Mouse (Mus musculus): ENCODE results near the gene Ubd. TPM values are rescaled to one million over a fixed set of nuclear protein-coding genes. Genes with fewer than 3 reads are reported as not detected.
"Not testable (repeated sequence)": the region's sequence is repeated elsewhere in the genome, so short reads cannot be mapped to it uniquely, and the experiment has no call there.

Ubd gene
- polyA plus RNA-seq, 1 experiment from 2014 or later: 0.86 TPM

- Histone ChIP-seq H3K27me3 (peaks cover 19% of the 10 kb centered on the region), H3K4me1 (no peaks in the 10 kb centered on the region), H3K36me3 (no peaks in the 10 kb centered on the region), H3K9me3 (no peaks in the 10 kb centered on the region), H3K9ac (no peak within 1 kb of the TSS), H3K27ac (no peak within 1 kb of the TSS), H3K4me3 (no peak within 1 kb of the TSS), H3K4me2 (no peak within 1 kb of the TSS)
- ATAC-seq (ENCODE audit: borderline replicate concordance, extremely low read depth, low FRiP score, low TSS enrichment): no peak
- 60% methylated on average over 3 of the region's 3 CpGs for WGBS
Measured at GRCm38 (mm10) chr17:37213018-37213417, 19.3 kb downstream of the Ubd start, which contains the start of gene Olfr95. TSS of gene Olfr95 (minus strand) at chr17:37213118.

DNA sequence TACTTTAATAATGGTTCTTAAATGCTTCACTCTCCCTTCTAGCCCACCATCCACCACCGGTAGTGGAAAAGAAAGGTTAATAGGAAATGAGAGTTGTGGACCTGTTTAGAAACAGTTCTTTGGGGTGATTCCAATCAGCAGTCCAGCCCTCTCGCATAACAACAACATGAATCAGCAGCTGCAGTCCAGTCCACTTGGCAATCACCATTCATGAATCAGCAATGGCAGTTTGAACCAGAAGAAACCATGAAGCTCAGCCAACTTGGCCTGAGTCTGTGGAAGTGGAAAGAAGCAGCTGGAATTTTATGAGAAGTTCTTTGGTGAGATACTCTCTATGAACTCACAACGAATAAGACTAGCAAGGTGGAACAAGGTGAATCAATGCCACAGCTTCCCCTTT lies 24.8 kb downstream of the Ubd start:
- Histone ChIP-seq H3K9ac (no peak overlapping the region), H3K9me3 (no peaks in the 10 kb centered on the region)
- 73% methylated on average over 3 of the region's 3 CpGs for WGBS

GRCm38 (mm10) chr17:37219846-37220245 lies 26.2 kb downstream of the Ubd start, which contains the start of gene Olfr96:
TSS of gene Olfr96 (plus strand) at chr17:37220146.
- H3K36me3 ChIP-seq: no peaks in the 10 kb centered on the region
- no peak for ATAC-seq (ENCODE audit: borderline replicate concordance, extremely low read depth, low FRiP score, low TSS enrichment)
- no peak within 1 kb of the TSS for H3K4me2 ChIP-seq
- no peaks in the 10 kb centered on the region for H3K9me3 ChIP-seq
- H3K4me1 ChIP-seq: no peaks in the 10 kb centered on the region
- no peak within 1 kb of the TSS for H3K9ac ChIP-seq
- no peaks in the 10 kb centered on the region for H3K27me3 ChIP-seq
- H3K4me3 ChIP-seq: no peak within 1 kb of the TSS
- no peak within 1 kb of the TSS for H3K27ac ChIP-seq
- WGBS: 50% methylated on average over 4 of the region's 4 CpGs

More for the DNA sequence above, 24.8 kb downstream of the Ubd start:
- H3K4me3 ChIP-seq: no peak overlapping the region
- no peaks in the 10 kb centered on the region for H3K4me1 ChIP-seq
- no peak overlapping the region for H3K4me2 ChIP-seq
- H3K36me3 ChIP-seq: no peaks in the 10 kb centered on the region
- H3K27ac ChIP-seq: no peak overlapping the region
- no peaks in the 10 kb centered on the region for H3K27me3 ChIP-seq
- ATAC-seq (ENCODE audit: borderline replicate concordance, extremely low read depth, low FRiP score, low TSS enrichment): no peak

- no peak overlapping the region for H3K4me3 ChIP-seq
- WGBS: 17% methylated on average over 1 of the region's 1 CpGs
- no peak for ATAC-seq (ENCODE audit: borderline replicate concordance, extremely low read depth, low FRiP score, low TSS enrichment)
- no peak overlapping the region for H3K27ac ChIP-seq
- H3K4me2 ChIP-seq: no peak overlapping the region
- H3K27me3 ChIP-seq: no peaks in the 10 kb centered on the region
- no peak overlapping the region for H3K9ac ChIP-seq
- no peaks in the 10 kb centered on the region for H3K9me3 ChIP-seq
- H3K36me3 ChIP-seq: no peaks in the 10 kb centered on the region
- no peaks in the 10 kb centered on the region for H3K4me1 ChIP-seq
Measured at GRCm38 (mm10) chr17:37221879-37222278, 28.2 kb downstream of the Ubd start.

DNA sequence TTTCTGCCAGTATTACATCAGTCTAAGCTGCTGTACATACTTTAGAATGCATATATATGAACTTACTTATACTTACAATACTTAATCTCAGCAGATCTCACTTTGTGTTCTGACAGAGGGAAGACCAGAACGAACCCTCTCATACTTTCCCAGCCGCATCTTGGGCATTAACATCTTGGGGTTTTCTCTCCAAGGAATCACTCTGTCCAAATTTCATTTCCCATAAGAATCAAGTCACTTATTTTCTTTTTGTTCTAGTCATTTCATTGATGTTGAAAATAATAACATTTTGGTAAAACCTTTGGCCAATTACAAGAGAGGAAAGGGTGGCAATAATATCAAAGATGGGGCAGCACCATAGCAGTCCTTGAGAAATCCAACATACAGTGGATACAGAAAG lies 43.5 kb downstream of the Ubd start, which contains the start of gene Olfr97:
TSS of gene Olfr97 (minus strand) at position 101 of the 400 bp plus-strand sequence.
- H3K27ac ChIP-seq; H3K9ac ChIP-seq; H3K4me2 ChIP-seq; H3K9me3 ChIP-seq; H3K4me3 ChIP-seq; H3K4me1 ChIP-seq; H3K36me3 ChIP-seq; H3K27me3 ChIP-seq; ATAC-seq (ENCODE audit: borderline replicate concordance, extremely low read depth, low FRiP score, low TSS enrichment): not testable (repeated sequence)
- 83% methylated on average over 2 of the region's 2 CpGs for WGBS

DNA sequence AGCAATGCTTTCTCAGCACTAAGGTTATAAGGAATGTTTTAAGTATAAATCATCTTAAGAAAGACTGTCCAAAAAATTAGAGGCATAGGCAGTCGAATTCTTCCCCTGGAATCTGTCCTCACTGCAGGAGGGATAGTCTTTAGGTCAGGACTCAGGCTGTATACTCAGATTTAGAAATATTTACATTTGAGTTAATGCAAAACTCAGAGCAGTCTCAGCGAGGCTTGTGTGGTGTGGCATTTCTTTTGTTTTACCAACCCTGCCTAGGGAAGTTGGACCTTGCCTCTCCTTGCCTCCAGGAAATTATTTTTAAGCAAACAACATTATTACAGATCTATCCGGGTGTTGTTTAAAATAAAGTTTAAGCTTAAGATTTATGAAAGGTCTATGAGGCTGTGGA lies 48.5 kb downstream of the Ubd start:
- ATAC-seq (ENCODE audit: borderline replicate concordance, extremely low read depth, low FRiP score, low TSS enrichment): no peak
- no peaks in the 10 kb centered on the region for H3K36me3 ChIP-seq
- 22% methylated on average over 3 of the region's 3 CpGs for WGBS
- no peak overlapping the region for H3K27ac ChIP-seq
- no peak overlapping the region for H3K9ac ChIP-seq
- H3K4me1 ChIP-seq: no peaks in the 10 kb centered on the region
- H3K9me3 ChIP-seq: no peaks in the 10 kb centered on the region
- H3K27me3 ChIP-seq: no peaks in the 10 kb centered on the region
- no peak overlapping the region for H3K4me2 ChIP-seq
- no peak overlapping the region for H3K4me3 ChIP-seq

Other genes starting within 250 kb of the Ubd start
- gene Ppp1r11, start 242.2 kb upstream of the Ubd start, polyA plus RNA-seq (2015; fragmentation: Nextera tagmentation; extraction: Ambion mirVana): 104 and 113 TPM in 2 replicates
- gene Znrd1, start 235.3 kb upstream of the Ubd start, polyA plus RNA-seq (2015; fragmentation: Nextera tagmentation; extraction: Ambion mirVana): 98.4 and 102 TPM in 2 replicates
- gene Znrd1as, start 235.3 kb upstream of the Ubd start, polyA plus RNA-seq (2015; fragmentation: Nextera tagmentation; extraction: Ambion mirVana): 5.2 and 6.7 TPM in 2 replicates
- gene 2410137M14Rik, start 212.7 kb upstream of the Ubd start, polyA plus RNA-seq (2015; fragmentation: Nextera tagmentation; extraction: Ambion mirVana): not detected in 2 replicates
- 0.40 and 0.48 TPM in 2 replicates for gene H2-M5, start 204.4 kb upstream of the Ubd start, polyA plus RNA-seq (2015; fragmentation: Nextera tagmentation; extraction: Ambion mirVana)
- 77.9 and 79.8 TPM in 2 replicates for gene Zfp57, start 192.7 kb upstream of the Ubd start, polyA plus RNA-seq (2015; fragmentation: Nextera tagmentation; extraction: Ambion mirVana)
- 0.14 TPM in 1 of 2 replicates, not detected in the other for gene Mog, start 170.5 kb upstream of the Ubd start, polyA plus RNA-seq (2015; fragmentation: Nextera tagmentation; extraction: Ambion mirVana)
- 9.4 and 9.7 TPM in 2 replicates for gene Gabbr1, start 147.9 kb upstream of the Ubd start, polyA plus RNA-seq (2015; fragmentation: Nextera tagmentation; extraction: Ambion mirVana)
- gene Olfr90, start 105.4 kb upstream of the Ubd start, polyA plus RNA-seq (2015; fragmentation: Nextera tagmentation; extraction: Ambion mirVana): not detected in 2 replicates
- gene Olfr91, start 95.6 kb upstream of the Ubd start, polyA plus RNA-seq (2015; fragmentation: Nextera tagmentation; extraction: Ambion mirVana): not detected in 2 replicates
- gene Olfr92, start 73.8 kb upstream of the Ubd start, polyA plus RNA-seq (2015; fragmentation: Nextera tagmentation; extraction: Ambion mirVana): not detected in 2 replicates
- gene Olfr93, start 32.4 kb upstream of the Ubd start, polyA plus RNA-seq (2015; fragmentation: Nextera tagmentation; extraction: Ambion mirVana): not detected in 2 replicates
- gene Olfr94, start 7.1 kb downstream of the Ubd start, polyA plus RNA-seq (2015; fragmentation: Nextera tagmentation; extraction: Ambion mirVana): not detected in 2 replicates
- gene Olfr95, start 19.2 kb downstream of the Ubd start, polyA plus RNA-seq (2015; fragmentation: Nextera tagmentation; extraction: Ambion mirVana): not detected in 2 replicates
- gene Olfr96, start 26.3 kb downstream of the Ubd start, polyA plus RNA-seq (2015; fragmentation: Nextera tagmentation; extraction: Ambion mirVana): not detected in 2 replicates
- not detected in 2 replicates for gene Olfr97, start 43.4 kb downstream of the Ubd start, polyA plus RNA-seq (2015; fragmentation: Nextera tagmentation; extraction: Ambion mirVana)
- not detected in 2 replicates for gene Olfr98, start 69.9 kb downstream of the Ubd start, polyA plus RNA-seq (2015; fragmentation: Nextera tagmentation; extraction: Ambion mirVana)
- gene H2-M3, start 76.3 kb downstream of the Ubd start, polyA plus RNA-seq (2015; fragmentation: Nextera tagmentation; extraction: Ambion mirVana): 2.2 and 3.0 TPM in 2 replicates
- gene Olfr99, start 89.6 kb downstream of the Ubd start, polyA plus RNA-seq (2015; fragmentation: Nextera tagmentation; extraction: Ambion mirVana): not detected in 2 replicates
- not detected in 2 replicates for gene Olfr101, start 110.4 kb downstream of the Ubd start, polyA plus RNA-seq (2015; fragmentation: Nextera tagmentation; extraction: Ambion mirVana)
- not detected in 2 replicates for gene Olfr102, start 123.2 kb downstream of the Ubd start, polyA plus RNA-seq (2015; fragmentation: Nextera tagmentation; extraction: Ambion mirVana)
- not detected in 2 replicates for gene Olfr103, start 145.8 kb downstream of the Ubd start, polyA plus RNA-seq (2015; fragmentation: Nextera tagmentation; extraction: Ambion mirVana)
- gene Olfr104-ps, start 165.7 kb downstream of the Ubd start, polyA plus RNA-seq (2015; fragmentation: Nextera tagmentation; extraction: Ambion mirVana): not detected in 2 replicates
- not detected in 2 replicates for gene Olfr105-ps, start 185.1 kb downstream of the Ubd start, polyA plus RNA-seq (2015; fragmentation: Nextera tagmentation; extraction: Ambion mirVana)
- gene Olfr106-ps, start 196.5 kb downstream of the Ubd start, polyA plus RNA-seq (2015; fragmentation: Nextera tagmentation; extraction: Ambion mirVana): not detected in 2 replicates
- not detected in 2 replicates for gene Olfr107, start 205.3 kb downstream of the Ubd start, polyA plus RNA-seq (2015; fragmentation: Nextera tagmentation; extraction: Ambion mirVana)